Mouse (Mus musculus): ENCODE measurements at regions not wholly inside any gene's neighbourhood (a gene's known extent, or its start where the extent isn't known, plus 50 kb on each side); places are given as distances from the start of the nearest gene placed in this dataset.

DNA sequence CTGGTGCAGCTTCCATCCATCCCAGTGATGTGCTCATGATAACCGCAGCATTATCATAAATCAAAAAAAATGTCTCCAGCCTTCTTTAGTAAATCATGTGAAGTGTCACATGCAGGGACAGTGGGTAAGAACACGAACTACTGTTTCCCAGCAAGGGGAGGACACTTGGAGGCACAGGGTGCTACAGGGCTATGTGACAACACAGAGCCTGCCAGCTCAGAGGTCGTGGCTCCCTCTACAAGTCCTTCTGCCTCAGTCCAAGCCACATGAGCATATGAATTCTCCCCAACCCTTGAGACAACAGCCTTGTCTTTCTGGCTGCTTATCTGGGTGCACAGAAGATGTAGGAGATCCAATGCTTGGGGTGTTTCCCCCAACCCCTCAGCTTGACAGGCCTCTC lies 93.7 kb upstream of the Atp6ap2 start:
- TF ChIP-seq POLR2A (IDR thresholded peaks at IDR 0.05; ENCODE audit: borderline replicate concordance, control insufficient read depth, low read depth, low read length), result no peak
- TF ChIP-seq CTCF (IDR thresholded peaks at IDR 0.05; ENCODE audit: control insufficient read depth, insufficient read depth, low read length), result no peak

All from bone marrow, adult 2 months (tissue).